Mouse (Mus musculus) forebrain, embryonic 15.5 days (tissue): ENCODE measurements around the gene Anxa10. TPM values are rescaled to one million over a fixed set of nuclear protein-coding genes. Genes with fewer than 3 reads are reported as not detected.

ENCODE experiments used
- polyA plus RNA-seq: library from polyadenylated mRNA; unstranded; fragments of >200 nt; fragmentation: Nextera tagmentation; extraction: Ambion mirVana; gene quantifications from 2 replicates; pipeline ENCODE4 v1.2.1, GENCODE M21; 2015

Anxa10 gene
- polyA plus RNA-seq, 1 experiment from 2014 or later, result not detected

Other genes with a start within 250 kb of the Anxa10 start
- 19.0 and 19.4 TPM in 2 replicates for gene Palld, start 220.5 kb downstream of the Anxa10 start, polyA plus RNA-seq
- gene Ddx60, start 195.1 kb downstream of the Anxa10 start, polyA plus RNA-seq, result 0.33 and 0.45 TPM in 2 replicates